Mouse (Mus musculus) c-Kit-positive CD71-positive TER-119-negative erythroid progenitor cells, embryonic 14.5 days (primary cell): ENCODE data around the gene Crk.

Source experiments
- DNase-seq: peaks from one replicate; pipeline ENCODE4 v3.0.0-alpha.2; 2013; ENCODE audit warnings: low read depth

Crk gene

DNA sequence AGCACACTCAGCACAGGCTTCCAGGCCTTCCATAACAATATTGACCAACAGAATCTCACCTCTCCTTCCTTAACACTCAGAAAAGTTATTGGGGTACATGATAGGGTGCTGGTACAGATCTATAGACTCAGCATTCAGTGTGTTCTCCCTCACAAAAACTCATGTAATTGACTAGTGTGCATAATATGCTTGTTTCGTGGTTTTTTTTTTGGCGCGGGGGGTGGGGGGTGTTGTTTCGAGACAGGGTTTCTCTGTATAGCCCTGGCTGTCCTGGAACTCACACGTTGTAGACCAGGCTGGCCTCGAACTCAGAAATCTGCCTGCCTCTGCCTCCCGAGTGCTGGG, 59.4 kb downstream of the Crk start:
- DNase-seq: no peak

GRCm38 (mm10) chr11:75740204-75740603, 61.1 kb downstream of the Crk start:
- DNase-seq: no peak

DNA sequence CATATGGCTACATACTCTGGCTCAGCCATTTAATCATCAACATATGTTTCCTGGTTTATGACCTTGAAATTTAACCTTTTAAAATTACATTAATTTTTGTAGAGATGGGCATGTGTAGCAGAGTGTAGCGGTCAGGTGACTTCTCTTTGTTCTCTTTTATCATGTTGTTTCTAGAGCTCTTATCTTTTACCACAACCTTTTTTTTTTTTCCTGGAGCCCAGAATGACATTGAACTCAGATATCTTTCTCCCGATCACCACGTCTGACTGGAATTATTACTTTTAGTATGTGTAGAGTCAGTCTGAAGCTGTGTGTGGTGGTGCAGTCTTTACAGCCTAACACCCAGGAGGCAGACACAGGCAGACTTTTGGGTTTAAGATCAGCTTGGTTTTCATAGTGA, 62.6 kb downstream of the Crk start:
- DNase-seq: no peak

DNA sequence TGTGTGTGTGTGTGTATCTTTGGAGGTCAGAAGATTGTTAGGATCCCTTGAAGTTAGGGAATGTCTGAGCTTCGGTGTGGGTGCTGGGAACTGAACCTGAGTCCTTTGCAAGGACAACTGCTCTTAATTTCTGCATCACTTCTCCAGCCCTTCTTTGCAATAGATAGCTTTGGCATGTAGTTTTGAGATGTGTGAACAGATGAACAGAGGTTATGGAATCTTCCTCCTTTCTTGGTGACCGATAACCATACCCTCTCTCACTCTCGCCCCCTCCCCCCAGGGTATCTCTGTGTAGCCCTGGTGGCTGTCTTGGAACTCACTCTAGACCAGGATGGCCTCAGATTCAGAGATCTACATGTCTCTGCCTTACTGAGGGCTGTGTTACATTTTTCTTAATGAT, 65.7 kb downstream of the Crk start:
- DNase-seq: no peak

DNA sequence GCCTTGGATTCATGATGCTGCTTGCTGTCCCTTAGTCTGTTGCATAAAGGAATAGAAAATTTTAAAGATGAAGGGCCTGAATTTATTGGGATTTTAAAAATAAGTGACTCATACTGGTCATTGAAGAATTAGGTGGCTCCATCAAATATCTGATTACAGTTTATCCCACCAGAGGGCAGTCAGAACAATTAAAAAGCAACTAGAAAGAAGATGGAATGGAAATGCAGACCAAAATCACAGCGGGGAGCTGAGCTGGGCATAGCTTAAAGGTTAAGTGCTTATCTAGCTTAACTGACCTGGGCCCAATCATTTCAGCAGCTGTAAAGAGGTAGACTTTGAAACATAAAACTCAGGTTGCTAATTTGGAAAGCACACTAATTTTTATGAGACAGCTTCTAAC, 71.5 kb downstream of the Crk start:
- DNase-seq: no peak

DNA sequence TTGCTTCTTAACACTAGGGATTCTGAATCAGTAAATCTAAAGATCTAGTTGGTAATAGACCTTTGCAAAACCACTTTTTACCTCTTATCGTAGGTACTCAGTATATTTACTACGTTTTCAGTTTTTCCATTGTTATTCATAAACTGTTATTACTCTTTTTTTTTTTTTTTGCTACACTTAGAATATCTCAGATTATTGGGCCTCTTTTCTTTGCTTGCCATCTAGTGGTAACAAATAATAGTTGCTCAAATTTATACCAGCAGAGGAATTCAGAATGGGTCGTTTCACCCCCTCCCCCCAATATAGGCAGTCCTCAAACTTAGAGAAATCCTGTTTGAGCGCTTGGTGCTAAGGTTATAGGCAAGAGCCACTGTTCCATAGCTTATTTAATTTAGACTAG, 72.0 kb downstream of the Crk start:
- no peak for DNase-seq
